Mouse (Mus musculus) liver, embryonic 14.5 days (tissue): ENCODE measurements around the gene Castor2. TPM values are rescaled to one million over a fixed set of nuclear protein-coding genes. Genes with fewer than 3 reads are reported as not detected.

ENCODE experiments used
- ATAC-seq: fragments of 200-750 bp; cut with Nextera tagmentation; 2 replicates; pipeline ENCODE4 v1.8.0; 2017; ENCODE audit warnings: moderate number of reproducible peaks, mild to moderate bottlenecking, moderate library complexity; ENCODE audit not compliant: insufficient read depth
- DNase-seq, 3 experiments: peaks; one replicate each; pipeline ENCODE4 v3.0.0-alpha.2; 2012 to 2013; ENCODE audit warnings: low read depth in 3 of 3, low spot score in 3 of 3
- H3K27ac ChIP-seq: fragments of 300-500 bp; sonication (generic); 2 replicates; pipeline ENCODE4 v1.5.1; 2014; ENCODE audit warnings: moderate library complexity, mild to moderate bottlenecking, control low read depth, inconsistent platforms
- H3K27me3 ChIP-seq: fragments of 300-500 bp; sonication (generic); 2 replicates; pipeline ENCODE4 v1.6.1; 2014; ENCODE audit warnings: mild to moderate bottlenecking, low read length, moderate library complexity; ENCODE audit not compliant: control insufficient read depth, insufficient read depth
- H3K36me3 ChIP-seq: fragments of 300-500 bp; sonication (generic); replicated peaks from 2 replicates; pipeline ENCODE4 v1.6.1; 2014; ENCODE audit warnings: low read depth; ENCODE audit not compliant: control insufficient read depth, insufficient read depth
- H3K4me1 ChIP-seq, 2 experiments: fragments of 200-500 bp in 1 of 2; fragments of 300-500 bp in 1 of 2; sonication (generic) in 1 of 2; replicated peaks; 2 replicates each; pipeline ENCODE4 v1.6.1; 2012 to 2014; ENCODE audit warnings: antibody characterized with exemption in 1 of 2, inconsistent platforms in 1 of 2, low read length in 1 of 2; ENCODE audit not compliant: control insufficient read depth in 2 of 2, insufficient read depth in 2 of 2
- H3K4me2 ChIP-seq: fragments of 300-500 bp; sonication (generic); 2 replicates; pipeline ENCODE4 v1.6.1; 2014; ENCODE audit warnings: low read depth, mild to moderate bottlenecking, control low read depth, moderate library complexity
- H3K4me3 ChIP-seq, 2 experiments: fragments of 200-500 bp in 1 of 2; fragments of 300-500 bp in 1 of 2; sonication (generic) in 1 of 2; 2 replicates each; pipeline ENCODE4 v1.5.1; 2012 to 2014; ENCODE audit warnings: low read depth in 2 of 2, low read length in 2 of 2, mild to moderate bottlenecking in 2 of 2, control low read depth in 1 of 2, inconsistent platforms in 1 of 2, moderate library complexity in 1 of 2; ENCODE audit not compliant: insufficient read depth in 1 of 2
- H3K9ac ChIP-seq: fragments of 300-500 bp; sonication (generic); replicated peaks from 2 replicates; pipeline ENCODE4 v1.6.1; 2014; ENCODE audit warnings: mild to moderate bottlenecking, control low read depth, moderate library complexity
- H3K9me3 ChIP-seq: fragments of 300-500 bp; sonication (generic); 2 replicates; pipeline ENCODE4 v1.6.1; 2016; ENCODE audit warnings: low read length, mixed read lengths; ENCODE audit not compliant: control insufficient read depth
- CTCF ChIP-seq: IDR thresholded peaks from 2 replicates; pipeline ENCODE4 v1.5.1; 2016; ENCODE audit warnings: antibody characterized with exemption, low read depth, control low read depth
- EP300 ChIP-seq: IDR thresholded peaks from 2 replicates; pipeline ENCODE4 v1.6.1; 2016; ENCODE audit warnings: antibody characterized with exemption, low read depth
- WGBS: fragments of 180-500 bp; shearing (Covaris S2); extraction: QIAGEN DNeasy Blood & Tissue Kit; methylation state at CpG from one replicate; pipeline ENCODE4 v1.1.7; 2014; ENCODE audit not compliant: insufficient replicate concordance; 5-methylcytosine and 5-hydroxymethylcytosine counted together
- polyA plus RNA-seq, 2 experiments: library from polyadenylated mRNA; depleted of rRNA in 1 of 2; stranded (reverse) in 1 of 2; unstranded in 1 of 2; fragments of >200 nt; fragmentation: Nextera tagmentation in 1 of 2; extraction: Ambion mirVana in 1 of 2; gene quantifications; 2 replicates each; pipeline versions ENCODE4 v1.2.1 to v1.2.3; 2012 to 2014

Castor2 gene
- polyA plus RNA-seq, 2 experiments, result 0.21 to 0.28 TPM

- Histone ChIP-seq H3K9ac (no peak overlapping the region), H3K4me3 (no peak overlapping the region), H3K9me3 (no peaks in the 10 kb centered on the region), H3K4me2 (no peak overlapping the region), H3K27me3 (no peaks in the 10 kb centered on the region), H3K27ac (no peak overlapping the region), H3K36me3 (no peaks in the 10 kb centered on the region), H3K4me1 (no peaks in the 10 kb centered on the region)
- DNase-seq (no peak), ATAC-seq (no peak)
- WGBS, result 79% methylated on average over 11 of the region's 11 CpGs
- TF ChIP-seq EP300 (no peak), CTCF (no peak)
These were observed 23.3 kb upstream of the Castor2 start for GRCm38 (mm10) chr5:134076175-134076574.

DNA sequence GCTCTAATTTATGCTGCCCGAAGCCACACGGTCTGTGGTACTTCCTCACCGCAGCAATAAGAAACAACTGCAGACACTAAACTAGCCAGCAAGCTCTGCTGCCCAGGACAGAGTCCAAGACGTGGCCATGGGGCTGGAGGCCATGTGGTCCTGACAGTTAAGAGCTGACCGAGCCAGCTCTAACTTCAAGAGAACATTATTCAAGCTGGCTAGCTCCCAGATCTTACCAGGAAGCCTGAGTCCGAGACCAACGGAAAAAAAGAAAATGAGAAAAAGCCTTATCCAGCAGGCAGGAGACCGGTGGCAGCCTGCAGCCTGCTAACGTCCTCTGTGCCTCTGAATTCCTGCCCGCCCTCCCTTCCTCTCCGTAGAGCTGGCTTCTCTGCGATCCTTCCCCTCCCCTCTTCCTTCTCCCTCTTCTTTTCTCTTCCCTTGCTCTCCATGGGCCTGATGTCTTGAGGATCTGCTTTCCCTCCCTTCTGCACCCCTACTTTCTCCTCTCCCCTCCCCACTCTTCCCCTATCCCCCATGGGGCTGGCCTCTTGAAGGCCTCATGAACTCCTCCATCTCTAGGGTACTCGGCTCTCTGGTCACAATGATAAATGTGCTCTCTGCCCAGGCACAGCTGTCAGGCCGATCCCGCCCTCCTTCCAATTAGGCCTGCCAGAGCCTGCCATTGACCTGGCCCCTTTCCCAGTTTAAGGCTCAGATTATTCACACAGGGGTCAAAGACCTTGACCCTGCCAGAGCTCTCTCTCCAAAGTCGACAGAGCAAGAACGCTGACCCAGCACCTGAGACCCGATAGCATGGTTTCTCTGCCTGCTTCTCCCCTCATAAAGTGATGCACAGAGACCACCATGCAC lies 18.6 kb upstream of the Castor2 start:
- H3K4me2 ChIP-seq, result no peak overlapping the region
- H3K27ac ChIP-seq, result no peak overlapping the region
- no peak for DNase-seq

DNA sequence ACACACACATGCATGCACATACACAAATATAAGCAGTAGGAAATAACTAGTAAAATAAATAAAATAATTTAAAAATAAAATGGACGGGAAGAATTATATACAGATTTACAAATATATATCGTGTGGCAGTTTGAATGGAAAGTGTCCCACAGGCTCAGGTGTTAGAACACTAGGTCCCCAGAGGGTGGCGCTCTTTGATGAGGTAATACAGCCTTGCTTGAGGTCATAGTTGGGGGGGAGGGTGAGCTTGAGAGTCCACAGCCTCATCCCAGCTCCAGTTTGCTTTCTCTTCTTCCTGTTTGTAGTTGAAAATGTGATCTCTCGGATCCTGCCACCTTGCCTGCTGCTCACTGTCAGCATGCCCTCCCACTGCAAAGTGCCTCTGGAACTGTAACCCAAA lies 14.3 kb upstream of the Castor2 start:
- DNase-seq (no peak), ATAC-seq (no peak)
- 49% methylated on average over 4 of the region's 4 CpGs for WGBS
- no peak overlapping the region for H3K4me2 ChIP-seq
- TF ChIP-seq CTCF, result no peak
- no peak for TF ChIP-seq EP300
- H3K4me1 ChIP-seq, result peaks cover 0 to 2% of the 10 kb centered on the region in 2 experiments; a peak in 1 of 4 replicates
- H3K4me3 ChIP-seq, result no peak overlapping the region
- no peak overlapping the region for H3K27ac ChIP-seq
- no peaks in the 10 kb centered on the region for H3K36me3 ChIP-seq
- no peaks in the 10 kb centered on the region for H3K9me3 ChIP-seq
- no peaks in the 10 kb centered on the region for H3K27me3 ChIP-seq
- H3K9ac ChIP-seq, result no peak overlapping the region

More for the DNA sequence above, 18.6 kb upstream of the Castor2 start:
- Histone ChIP-seq H3K4me1 (peaks cover 0 to 2% of the 10 kb centered on the region in 2 experiments; a peak in 1 of 4 replicates), H3K9ac (no peak overlapping the region), H3K27me3 (no peaks in the 10 kb centered on the region), H3K9me3 (no peaks in the 10 kb centered on the region), H3K4me3 (no peak overlapping the region), H3K36me3 (no peaks in the 10 kb centered on the region)
- TF ChIP-seq EP300, result no peak
- TF ChIP-seq CTCF, result no peak
- 35% methylated on average over 18 of the region's 18 CpGs for WGBS
- ATAC-seq, result no peak

DNA sequence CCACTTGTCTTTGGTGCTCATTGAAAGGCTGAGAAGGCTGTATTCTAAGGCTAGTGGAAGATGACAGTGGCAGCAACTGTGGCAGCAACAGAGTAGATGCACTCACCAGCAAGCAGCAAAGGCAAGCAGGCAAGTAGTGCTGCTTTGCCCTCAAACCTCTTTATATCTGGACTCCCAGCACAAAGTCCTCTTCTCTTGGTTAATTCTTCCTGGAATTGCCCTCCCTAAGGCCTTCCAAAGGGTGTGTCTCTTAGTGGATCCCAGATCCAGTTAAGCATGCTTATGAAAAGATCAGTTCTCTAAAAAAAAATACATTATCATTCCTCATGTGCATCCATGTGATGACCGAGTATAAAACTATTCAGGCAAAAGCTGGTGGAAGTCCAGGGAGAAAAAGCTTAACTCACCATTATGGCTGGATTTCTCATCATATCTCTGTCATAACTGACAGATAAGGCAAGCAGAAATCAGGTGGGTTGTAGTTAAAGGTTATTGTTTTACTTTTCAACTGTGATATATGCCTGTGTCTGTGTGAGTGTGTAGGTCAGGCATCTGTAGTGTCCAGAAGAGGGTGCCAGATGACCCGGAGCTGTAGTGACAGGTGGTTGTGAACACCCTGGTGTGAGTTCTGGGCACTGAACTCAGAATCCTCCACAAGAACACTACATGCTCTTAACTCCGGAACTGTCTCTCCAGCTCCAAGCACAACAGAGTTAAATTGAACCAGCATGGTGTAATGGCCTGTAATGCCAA lies 13.4 kb upstream of the Castor2 start:
- Histone ChIP-seq H3K9ac (no peak overlapping the region), H3K9me3 (no peaks in the 10 kb centered on the region; the same call in 1 of the 2 replicates), H3K27me3 (no peaks in the 10 kb centered on the region), H3K36me3 (no peaks in the 10 kb centered on the region), H3K27ac (no peak overlapping the region), H3K4me3 (no peak overlapping the region), H3K4me2 (no peak overlapping the region), H3K4me1 (peaks cover 0 to 2% of the 10 kb centered on the region in 2 experiments; a peak in 1 of 4 replicates)
- TF ChIP-seq EP300 (no peak), CTCF (no peak)
- ATAC-seq (no peak), DNase-seq (no peak)
- WGBS, result 59% methylated on average over 3 of the region's 3 CpGs

- Histone ChIP-seq H3K4me3 (no peak overlapping the region), H3K36me3 (no peaks in the 10 kb centered on the region), H3K4me2 (no peak overlapping the region), H3K27me3 (no peaks in the 10 kb centered on the region), H3K9ac (no peak overlapping the region), H3K9me3 (no peaks in the 10 kb centered on the region; the same call in 1 of the 2 replicates), H3K4me1 (no peaks in the 10 kb centered on the region), H3K27ac (no peak overlapping the region)
- WGBS, result 56% methylated on average over 5 of the region's 5 CpGs
- no peak for DNase-seq
- ATAC-seq, result no peak
- TF ChIP-seq CTCF (no peak), EP300 (no peak)
These were observed 12.3 kb upstream of the Castor2 start for GRCm38 (mm10) chr5:134087211-134087610.
